ENCODE assay signal across 8 mouse cellular contexts in genomic region chr17:23193441-23193840, GRCm38 (mm10). TPM values are rescaled to one million over a fixed set of nuclear protein-coding genes. Genes with fewer than 3 reads are reported as not detected.
A peak's percentile ranks its signal among the peaks of the same experiment; 100 is the strongest.
DNase-seq lines count a peak whose midpoint lies in the region; ATAC-seq lines count a peak whose summit lies in the region.

No protein-coding gene starts in this region.

- peak overlapping the region; percentile 37; the same call in 1 of the 2 replicates for H3K9ac ChIP-seq in limb, embryonic 15.5 days
- peak overlapping the region; percentile 47; the same call in 1 of the 2 replicates for H3K9ac ChIP-seq in midbrain, embryonic 16.5 days (ENCODE audit: low read depth, low read length)

- ATAC-seq in limb, embryonic 15.5 days (ENCODE audit: insufficient number of reproducible peaks, low FRiP score, low TSS enrichment, low read depth): peak; percentile 86
- peak; percentile 96 for ATAC-seq in midbrain, embryonic 16.5 days

- H3K36me3 ChIP-seq in embryonic facial prominence, embryonic 10.5 days (replicated peaks): peaks cover 7% of the 10 kb centered on the region; the same call in 1 of the 2 replicates
- no peaks in the 10 kb centered on the region for H3K36me3 ChIP-seq in limb, embryonic 15.5 days
- H3K36me3 ChIP-seq in midbrain, embryonic 16.5 days (ENCODE audit: control insufficient read depth, insufficient read depth, low read length): no peaks in the 10 kb centered on the region; the same call in 1 of the 2 replicates

- peak overlapping the region; percentile 77 for H3K27ac ChIP-seq in embryonic facial prominence, embryonic 10.5 days (replicated peaks)
- H3K27ac ChIP-seq in limb, embryonic 15.5 days: peak overlapping the region; percentile 81
- peak overlapping the region; percentile 56; the same call in 1 of the 2 replicates for H3K27ac ChIP-seq in midbrain, embryonic 16.5 days (ENCODE audit: low read length)

- 1% methylated on average over 11 of the region's 11 CpGs for WGBS in embryonic facial prominence, embryonic 10.5 days
- under 1% methylated on average over 11 of the region's 11 CpGs for WGBS in limb, embryonic 15.5 days
- WGBS in midbrain, embryonic 16.5 days: 0% methylated on average over 11 of the region's 11 CpGs

- H3K27me3 ChIP-seq in embryonic facial prominence, embryonic 10.5 days (replicated peaks; ENCODE audit: low read depth, poor library complexity, severe bottlenecking): no peaks in the 10 kb centered on the region
- H3K27me3 ChIP-seq in limb, embryonic 15.5 days: no peaks in the 10 kb centered on the region
- no peaks in the 10 kb centered on the region for H3K27me3 ChIP-seq in midbrain, embryonic 16.5 days (ENCODE audit: control insufficient read depth, insufficient read depth, low read depth, low read length)

- no peaks in the 10 kb centered on the region for H3K9me3 ChIP-seq in embryonic facial prominence, embryonic 10.5 days
- no peaks in the 10 kb centered on the region for H3K9me3 ChIP-seq in limb, embryonic 15.5 days
- no peaks in the 10 kb centered on the region for H3K9me3 ChIP-seq in midbrain, embryonic 16.5 days (replicated peaks; ENCODE audit: control insufficient read depth, low read length, poor library complexity, severe bottlenecking)

- H3K4me1 ChIP-seq in embryonic facial prominence, embryonic 10.5 days: peaks cover 7% of the 10 kb centered on the region
- H3K4me1 ChIP-seq in limb, embryonic 15.5 days: peaks cover 4% of the 10 kb centered on the region
- peaks cover 14% of the 10 kb centered on the region for H3K4me1 ChIP-seq in midbrain, embryonic 16.5 days (ENCODE audit: control insufficient read depth, insufficient read depth, low read length)

- DNase-seq in 416B (ENCODE audit: low read depth): peak; percentile 87
- DNase-seq in adrenal gland, adult 8-10 months: peak; percentile 24
- peak; percentile 62 for DNase-seq in embryonic facial prominence, embryonic 10.5 days (ENCODE audit: low spot score)
- peak; percentile 64 to 69 for DNase-seq in heart, adult 18-20 months
- peak; percentile 51 for DNase-seq in kidney, adult 18-20 months
- DNase-seq in spleen, postnatal 4 days (ENCODE audit: low spot score in 2 of 2): peak; percentile 16 to 65

- peak overlapping the region; percentile 64 for H3K4me2 ChIP-seq in limb, embryonic 15.5 days
- H3K4me2 ChIP-seq in midbrain, embryonic 16.5 days (ENCODE audit: low read length): peak overlapping the region; percentile 63

- H3K4me3 ChIP-seq in embryonic facial prominence, embryonic 10.5 days: peak overlapping the region; percentile 67
- H3K4me3 ChIP-seq in limb, embryonic 15.5 days: peak overlapping the region; percentile 73
- H3K4me3 ChIP-seq in midbrain, embryonic 16.5 days (ENCODE audit: low read depth, low read length): peak overlapping the region; percentile 43

RNA-seq across cellular contexts. Expression of gene Zfp40, which starts 0.4 kb away (rescaled TPM):
- 10 to 100 TPM in 2 of 4 experiments, 1 to 10 TPM in 2; 7.6 to 15.3 (median 11.8) TPM for total RNA-seq in adrenal gland, adult 8-10 months (2022)
- 12.8 and 13.3 TPM in 2 replicates for polyA plus RNA-seq in embryonic facial prominence, embryonic 10.5 days (2016; fragmentation: Nextera tagmentation; extraction: Ambion mirVana)
- 1 to 10 TPM; 3.1 to 3.4 TPM for total RNA-seq in heart, adult 18-20 months (2021)
- polyA plus RNA-seq in limb, embryonic 15.5 days (2015; fragmentation: Nextera tagmentation; extraction: Ambion mirVana): 11.6 TPM in 2 replicates
- polyA plus RNA-seq in midbrain, embryonic 16.5 days (2015; fragmentation: Nextera tagmentation; extraction: Ambion mirVana): 31.3 and 35.1 TPM in 2 replicates

Comparison
In these comparisons a context has a peak if more than half of its experiments do, and no peak if none do; other contexts are left out.
1. Peak in every context shown above with its lines: DNase-seq, ATAC-seq, H3K4me3 ChIP-seq and H3K27ac ChIP-seq.
2. DNase-seq: peak in every context shown above with its lines; median percentile 87 in 416B; 66 in heart, adult 18-20 months; 62 in embryonic facial prominence, embryonic 10.5 days; 51 in kidney, adult 18-20 months; 40 in spleen, postnatal 4 days; 24 in adrenal gland, adult 8-10 months.